Mouse (Mus musculus): ENCODE measurements around the gene Alg11. TPM values are rescaled to one million over a fixed set of nuclear protein-coding genes. Genes with fewer than 3 reads are reported as not detected.

Gene Alg11
- total RNA-seq (2021): 10 to 100 TPM; 28.1 to 32.6 TPM
- long read RNA-seq, experiment 1, full-length matches to known transcripts: 7 of 16 reads
- long read RNA-seq, experiment 1, partial matches to known transcripts: 0 of 16 reads
- long read RNA-seq, experiment 1, other reads (novel, unspliced or antisense): 9 of 16 reads
- long read RNA-seq, experiment 2, full-length matches to known transcripts: 7 of 18 reads
- long read RNA-seq, experiment 2, partial matches to known transcripts: 1 of 18 reads
- long read RNA-seq, experiment 2, other reads (novel, unspliced or antisense): 10 of 18 reads

- peak; percentile 97 to 98 for DNase-seq (ENCODE audit: low spot score in 2 of 2)
- intact Hi-C loops (cut with DNase I): loop anchor here (5.0 kb wide), 1 partner anchor 107 kb away; the partner anchor contains the start of gene Nek3
These were observed at the start of gene Alg11 for GRCm38 (mm10) chr8:22060446-22060889. TSS of gene Alg11 (plus strand) at chr8:22060721.

GRCm38 (mm10) chr8:22013034-22013707 is 47.4 kb upstream of the Alg11 start:
- DNase-seq (ENCODE audit: low spot score in 2 of 2): no peak
- intact Hi-C loops (cut with DNase I): no loop called here

GRCm38 (mm10) chr8:22017731-22018130 is 42.8 kb upstream of the Alg11 start:
- intact Hi-C loops (cut with DNase I): no loop called here
- DNase-seq (ENCODE audit: low spot score in 2 of 2): no peak

GRCm38 (mm10) chr8:22019498-22019897 is 41.0 kb upstream of the Alg11 start:
- DNase-seq (ENCODE audit: low spot score in 2 of 2): no peak
- intact Hi-C loops (cut with DNase I): no loop called here

- intact Hi-C loops (cut with DNase I): no loop called here
- DNase-seq (ENCODE audit: low spot score in 2 of 2): no peak
These were observed 38.3 kb upstream of the Alg11 start for GRCm38 (mm10) chr8:22022244-22022643.

- intact Hi-C loops (cut with DNase I): no loop called here
- no peak for DNase-seq (ENCODE audit: low spot score in 2 of 2)
These were observed 35.3 kb upstream of the Alg11 start for GRCm38 (mm10) chr8:22025241-22025640.

- intact Hi-C loops (cut with DNase I): no loop called here
These were observed 31.5 kb upstream of the Alg11 start for GRCm38 (mm10) chr8:22028973-22029372.

GRCm38 (mm10) chr8:22030990-22031389 is 29.5 kb upstream of the Alg11 start:
- intact Hi-C loops (cut with DNase I): no loop called here
- no peak for DNase-seq (ENCODE audit: low spot score in 2 of 2)

More at GRCm38 (mm10) chr8:22028973-22029372, 31.5 kb upstream of the Alg11 start:
- DNase-seq (ENCODE audit: low spot score in 2 of 2): no peak

- no peak for DNase-seq (ENCODE audit: low spot score in 2 of 2)
- intact Hi-C loops (cut with DNase I): no loop called here
These were observed 24.4 kb upstream of the Alg11 start for GRCm38 (mm10) chr8:22036137-22036536.

GRCm38 (mm10) chr8:22037022-22037421 is 23.5 kb upstream of the Alg11 start:
- DNase-seq (ENCODE audit: low spot score in 2 of 2): no peak
- intact Hi-C loops (cut with DNase I): no loop called here

GRCm38 (mm10) chr8:22039468-22040152 is 20.9 kb upstream of the Alg11 start:
- intact Hi-C loops (cut with DNase I): no loop called here
- DNase-seq (ENCODE audit: low spot score in 2 of 2): no peak

- no peak for DNase-seq (ENCODE audit: low spot score in 2 of 2)
- intact Hi-C loops (cut with DNase I): no loop called here
These were observed 20.4 kb upstream of the Alg11 start for GRCm38 (mm10) chr8:22040153-22040509.

GRCm38 (mm10) chr8:22042515-22042914 is 18.0 kb upstream of the Alg11 start:
- no peak for DNase-seq (ENCODE audit: low spot score in 2 of 2)
- intact Hi-C loops (cut with DNase I): no loop called here

- DNase-seq (ENCODE audit: low spot score in 2 of 2): no peak
- intact Hi-C loops (cut with DNase I): no loop called here
These were observed 16.8 kb upstream of the Alg11 start for GRCm38 (mm10) chr8:22043706-22044105.

GRCm38 (mm10) chr8:22047699-22048464 is 12.6 kb upstream of the Alg11 start:
- intact Hi-C loops (cut with DNase I): loop anchor here (5.0 kb wide), 1 partner anchor 56 kb away; no protein-coding TSS in a partner anchor
- peak in 1 of 2 experiments; percentile 30 for DNase-seq (ENCODE audit: low spot score in 2 of 2)

GRCm38 (mm10) chr8:22054674-22055491 is 5.6 kb upstream of the Alg11 start:
- intact Hi-C loops (cut with DNase I): no loop called here
- DNase-seq (ENCODE audit: low spot score in 2 of 2): no peak

GRCm38 (mm10) chr8:22055492-22055877 is 5.0 kb upstream of the Alg11 start:
- intact Hi-C loops (cut with DNase I): no loop called here
- DNase-seq (ENCODE audit: low spot score in 2 of 2): no peak

GRCm38 (mm10) chr8:22056850-22057249 is 3.7 kb upstream of the Alg11 start:
- intact Hi-C loops (cut with DNase I): no loop called here
- DNase-seq (ENCODE audit: low spot score in 2 of 2): no peak

- intact Hi-C loops (cut with DNase I): no loop called here
- DNase-seq (ENCODE audit: low spot score in 2 of 2): no peak
These were observed 2.2 kb upstream of the Alg11 start for GRCm38 (mm10) chr8:22058368-22058767.

Data from left cerebral cortex, postnatal 14 days (tissue).